Mouse (Mus musculus): ENCODE data around the gene Kirrel2.

Gene Kirrel2

DNA sequence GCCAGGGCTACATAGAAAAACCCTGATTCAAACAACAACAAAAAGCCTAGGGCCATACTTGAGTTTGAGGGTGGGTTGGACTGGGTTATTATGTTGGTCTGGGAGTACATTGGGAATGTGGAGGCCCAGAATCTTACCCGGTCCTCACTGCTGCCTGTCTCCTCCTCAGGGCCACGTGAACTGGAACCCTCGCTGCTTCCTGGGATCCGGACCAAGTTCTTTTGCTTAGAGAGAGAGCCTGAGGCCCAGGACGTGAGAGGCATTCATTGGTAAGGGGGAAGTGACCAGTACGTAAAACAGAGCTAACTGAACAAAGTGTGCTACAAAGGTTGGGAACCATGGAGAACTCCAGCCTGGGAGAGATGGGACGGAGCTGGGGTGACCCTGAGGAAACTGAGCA lies 7.2 kb downstream of the Kirrel2 start:
- no peak for DNase-seq (ENCODE audit: low spot score)

GRCm38 (mm10) chr7:30444971-30445751 lies 12.3 kb downstream of the Kirrel2 start, which contains the start of gene Aplp1:
TSS of gene Aplp1 (minus strand) at chr7:30445535.
- no peak for DNase-seq (ENCODE audit: low spot score)

DNA sequence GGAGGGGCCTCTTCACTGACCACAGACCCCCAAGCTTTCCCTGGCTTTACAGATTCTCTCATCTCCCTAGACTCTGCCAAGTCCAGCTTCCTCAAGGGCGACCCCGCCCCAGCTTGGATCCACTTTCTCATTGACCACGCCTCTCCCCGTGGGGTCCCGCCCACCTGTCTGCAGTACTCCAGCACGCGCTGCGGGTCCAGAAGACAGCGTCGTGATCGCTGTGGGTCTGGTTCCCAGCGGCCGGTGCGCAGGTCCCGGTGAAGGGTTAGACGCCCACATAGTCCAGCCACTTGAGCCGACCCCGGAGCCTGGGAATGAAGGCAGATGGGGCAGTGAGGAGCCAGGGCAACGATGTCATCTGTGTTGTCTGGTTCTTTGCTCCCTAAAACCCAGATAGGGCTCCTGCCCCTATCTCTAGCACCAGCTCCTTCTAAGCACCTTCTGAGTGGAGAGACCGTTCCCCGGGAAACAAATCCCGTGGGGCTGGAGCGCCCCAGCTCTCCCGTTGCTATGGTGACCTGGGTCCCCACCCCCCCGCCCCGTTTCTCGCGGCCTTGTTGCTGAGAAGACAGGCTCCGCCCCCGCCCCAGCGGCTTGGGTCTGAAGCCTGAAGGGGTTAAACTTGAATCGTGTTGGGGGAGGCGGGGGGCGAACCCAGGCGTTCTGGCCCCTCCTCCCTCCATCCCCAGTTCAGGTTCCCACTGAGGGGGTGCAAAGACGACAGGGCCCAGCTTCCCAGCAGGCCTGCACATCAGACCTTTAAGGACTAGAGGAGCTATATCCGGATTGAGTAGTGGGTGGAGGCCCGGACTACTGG lies 13.1 kb downstream of the Kirrel2 start:
- no peak for DNase-seq (ENCODE audit: low spot score)

DNA sequence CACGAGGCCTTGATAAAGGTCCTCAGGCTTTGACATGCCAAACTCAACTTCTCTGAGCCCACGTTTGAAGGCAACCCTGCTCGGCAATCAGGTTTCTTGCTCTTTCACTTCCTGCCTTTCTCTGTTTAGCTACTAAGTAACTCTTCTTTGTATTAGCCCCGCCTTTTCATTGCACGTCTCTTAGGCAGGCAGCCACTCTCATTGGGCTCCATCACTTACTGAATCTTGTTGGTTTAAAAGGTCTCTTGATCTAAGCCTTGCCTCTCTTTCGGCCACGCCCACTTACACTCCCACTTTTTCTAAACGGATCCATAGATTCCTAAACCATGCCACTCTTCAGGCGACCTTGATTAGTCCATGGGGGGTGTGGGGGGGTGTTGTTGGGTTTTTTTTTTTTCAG lies 13.8 kb downstream of the Kirrel2 start:
- DNase-seq (ENCODE audit: low spot score) = no peak

GRCm38 (mm10) chr7:30440697-30441096 lies 16.8 kb downstream of the Kirrel2 start:
- no peak for DNase-seq (ENCODE audit: low spot score)

DNA sequence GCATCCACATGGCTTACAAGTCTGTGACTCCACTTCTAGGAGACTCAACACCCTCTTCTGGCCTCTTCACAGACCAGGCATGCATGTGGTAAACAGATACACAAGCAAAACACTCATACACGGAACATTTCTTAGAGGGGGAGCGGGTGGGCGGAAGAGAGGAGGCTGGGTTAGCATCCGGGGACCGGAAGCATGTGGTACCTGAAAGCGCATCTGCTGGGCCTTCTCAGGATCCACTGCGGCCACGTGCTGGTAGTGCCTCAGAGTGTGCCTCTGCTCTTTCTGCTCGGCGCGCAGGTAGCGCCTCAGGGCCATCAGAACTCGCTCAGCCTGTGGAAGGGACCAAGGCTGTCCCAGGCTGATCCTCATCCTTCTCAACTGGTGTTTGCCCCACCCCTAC lies 17.8 kb downstream of the Kirrel2 start:
- DNase-seq (ENCODE audit: low spot score) = no peak

GRCm38 (mm10) chr7:30436879-30437278 lies 20.6 kb downstream of the Kirrel2 start:
- no peak for DNase-seq (ENCODE audit: low spot score)

- no peak for DNase-seq (ENCODE audit: low spot score)
Measured at GRCm38 (mm10) chr7:30435156-30435555, 22.3 kb downstream of the Kirrel2 start.

GRCm38 (mm10) chr7:30434701-30435100 lies 22.8 kb downstream of the Kirrel2 start:
- DNase-seq (ENCODE audit: low spot score) = no peak

- DNase-seq (ENCODE audit: low spot score) = no peak
Measured at GRCm38 (mm10) chr7:30434238-30434637, 23.3 kb downstream of the Kirrel2 start.

DNA sequence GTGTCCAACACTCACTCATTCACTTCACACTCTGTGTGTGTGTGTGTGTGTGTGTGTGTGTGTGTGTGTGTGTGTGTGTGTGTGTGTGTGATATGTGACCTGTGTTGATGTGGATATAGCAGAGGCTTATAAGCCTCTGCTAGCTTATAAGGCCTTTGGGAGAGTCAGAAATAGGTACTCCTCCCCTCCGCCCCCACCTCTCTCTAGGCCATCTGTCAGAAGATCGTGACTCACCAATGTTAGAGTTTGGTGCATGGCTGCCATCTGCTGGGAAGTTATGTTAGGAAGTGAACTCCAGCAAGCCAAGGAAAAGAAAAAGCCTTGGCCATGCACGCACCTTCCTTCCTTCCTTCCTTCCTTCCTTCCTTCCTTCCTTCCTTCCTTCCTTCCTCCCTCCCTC lies 25.7 kb downstream of the Kirrel2 start:
- DNase-seq (ENCODE audit: low spot score) = no peak

DNA sequence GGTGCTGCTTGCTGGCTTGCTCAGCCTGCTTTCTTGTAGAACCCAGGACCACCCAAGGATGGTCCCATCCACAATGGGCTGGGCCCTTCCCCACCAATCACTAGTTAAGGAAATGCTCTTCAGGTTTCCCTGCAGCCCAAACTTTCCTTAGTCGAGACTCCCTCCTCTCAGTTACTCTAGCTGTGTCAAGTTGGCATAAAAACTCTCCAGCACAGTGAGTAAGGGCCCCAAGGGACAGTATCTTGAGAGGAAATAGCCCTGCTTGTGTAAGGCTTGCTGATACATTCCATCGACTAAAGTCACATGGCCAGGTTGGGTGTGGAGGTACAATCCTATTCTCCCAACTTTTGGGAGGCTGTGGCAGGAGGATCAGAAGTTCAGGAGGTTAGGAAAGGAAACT lies 27.3 kb downstream of the Kirrel2 start:
- DNase-seq (ENCODE audit: low spot score) = no peak

GRCm38 (mm10) chr7:30429327-30429726 lies 28.2 kb downstream of the Kirrel2 start:
- no peak for DNase-seq (ENCODE audit: low spot score)

DNA sequence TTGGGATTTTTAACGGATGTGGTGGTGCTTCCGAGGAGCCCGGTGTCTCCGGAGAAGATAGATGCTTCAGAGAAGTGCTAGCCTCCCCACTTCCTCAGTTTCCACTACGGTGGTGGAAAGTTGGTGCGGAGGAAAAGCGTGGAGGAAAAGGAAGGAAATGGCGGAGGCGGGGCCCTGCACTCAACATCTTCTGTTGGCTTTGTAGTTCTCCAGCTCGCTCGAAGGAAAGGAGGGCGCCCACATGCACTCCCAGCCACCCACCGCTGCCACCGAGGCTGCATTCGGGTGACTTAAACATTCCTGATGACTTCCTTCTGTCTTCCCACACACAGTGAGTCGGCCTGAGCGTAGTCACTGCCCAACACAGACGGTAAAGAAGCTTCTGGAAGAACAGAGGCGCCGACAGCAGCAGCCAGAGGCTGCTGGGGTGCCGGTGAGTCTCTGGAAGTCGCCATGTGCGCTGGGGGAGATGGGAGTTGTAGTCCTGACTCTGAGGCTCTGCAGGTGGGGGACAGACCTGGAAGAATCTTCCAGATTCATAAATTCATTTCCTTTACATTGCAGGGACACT lies 34.3 kb downstream of the Kirrel2 start:
- no peak for DNase-seq (ENCODE audit: low spot score)

- DNase-seq (ENCODE audit: low spot score) = no peak
Measured at GRCm38 (mm10) chr7:30422560-30422959, 34.9 kb downstream of the Kirrel2 start.

- peak; percentile 39 for DNase-seq (ENCODE audit: low spot score)
Measured at GRCm38 (mm10) chr7:30421890-30422435, 35.5 kb downstream of the Kirrel2 start.

DNA sequence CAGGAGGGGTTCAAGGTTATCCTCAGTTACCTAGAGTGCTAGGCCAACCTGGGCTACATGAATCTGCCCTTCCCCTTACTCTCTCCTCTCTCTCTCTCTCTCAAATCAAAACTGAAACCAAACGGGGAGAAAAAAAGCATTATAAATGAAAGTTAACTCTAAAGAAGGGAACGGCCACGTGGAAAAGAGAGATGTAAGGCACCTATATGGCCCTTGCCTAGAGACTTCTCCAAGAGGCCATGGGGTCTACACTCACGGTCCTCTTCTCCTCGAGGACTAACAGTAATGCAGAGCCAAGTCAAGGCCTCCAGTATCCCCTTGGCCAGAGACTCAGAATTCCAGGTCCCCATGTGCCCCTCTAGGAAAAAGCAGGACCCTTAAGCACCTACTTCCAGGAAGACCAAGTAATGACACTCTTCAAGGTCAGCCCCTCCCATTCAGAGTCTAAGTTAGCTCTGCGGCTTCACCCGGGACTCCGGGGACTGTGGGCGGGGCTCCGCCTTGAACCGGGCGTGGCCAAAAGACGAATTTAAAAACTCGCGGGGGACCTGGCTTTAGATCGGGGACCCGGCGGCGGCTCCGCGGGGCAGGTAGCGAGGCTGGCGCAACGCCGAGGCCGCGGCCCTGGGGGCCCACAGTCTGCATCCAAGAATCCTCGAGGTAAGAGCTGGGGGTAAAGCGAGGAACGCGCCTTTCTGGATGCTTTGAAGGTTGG lies 36.2 kb downstream of the Kirrel2 start, which contains the start of gene Nfkbid:
Nfkbid (plus strand) TSS at position 558 of the 715 bp plus-strand sequence.
- no peak for DNase-seq (ENCODE audit: low spot score)

DNA sequence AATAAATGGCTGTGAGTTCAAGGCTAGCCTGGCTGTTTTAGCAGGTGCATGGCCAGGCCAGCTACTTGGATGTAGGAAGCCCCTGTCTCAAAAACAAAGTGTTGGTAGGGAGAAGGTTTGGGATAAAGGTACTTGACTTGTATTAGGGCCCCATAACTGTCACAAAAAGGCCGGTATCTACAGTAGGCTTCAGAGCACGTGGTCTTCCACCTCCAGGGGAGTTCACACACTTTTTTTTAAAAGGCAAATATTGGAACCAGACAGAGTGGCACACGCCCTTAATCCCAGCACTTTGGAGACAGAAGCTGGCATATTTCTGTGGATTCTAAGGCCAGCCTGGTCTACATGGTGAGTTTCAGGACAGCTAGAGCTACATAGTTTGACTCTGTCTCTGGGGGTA lies 36.8 kb downstream of the Kirrel2 start:
- no peak for DNase-seq (ENCODE audit: low spot score)

DNA sequence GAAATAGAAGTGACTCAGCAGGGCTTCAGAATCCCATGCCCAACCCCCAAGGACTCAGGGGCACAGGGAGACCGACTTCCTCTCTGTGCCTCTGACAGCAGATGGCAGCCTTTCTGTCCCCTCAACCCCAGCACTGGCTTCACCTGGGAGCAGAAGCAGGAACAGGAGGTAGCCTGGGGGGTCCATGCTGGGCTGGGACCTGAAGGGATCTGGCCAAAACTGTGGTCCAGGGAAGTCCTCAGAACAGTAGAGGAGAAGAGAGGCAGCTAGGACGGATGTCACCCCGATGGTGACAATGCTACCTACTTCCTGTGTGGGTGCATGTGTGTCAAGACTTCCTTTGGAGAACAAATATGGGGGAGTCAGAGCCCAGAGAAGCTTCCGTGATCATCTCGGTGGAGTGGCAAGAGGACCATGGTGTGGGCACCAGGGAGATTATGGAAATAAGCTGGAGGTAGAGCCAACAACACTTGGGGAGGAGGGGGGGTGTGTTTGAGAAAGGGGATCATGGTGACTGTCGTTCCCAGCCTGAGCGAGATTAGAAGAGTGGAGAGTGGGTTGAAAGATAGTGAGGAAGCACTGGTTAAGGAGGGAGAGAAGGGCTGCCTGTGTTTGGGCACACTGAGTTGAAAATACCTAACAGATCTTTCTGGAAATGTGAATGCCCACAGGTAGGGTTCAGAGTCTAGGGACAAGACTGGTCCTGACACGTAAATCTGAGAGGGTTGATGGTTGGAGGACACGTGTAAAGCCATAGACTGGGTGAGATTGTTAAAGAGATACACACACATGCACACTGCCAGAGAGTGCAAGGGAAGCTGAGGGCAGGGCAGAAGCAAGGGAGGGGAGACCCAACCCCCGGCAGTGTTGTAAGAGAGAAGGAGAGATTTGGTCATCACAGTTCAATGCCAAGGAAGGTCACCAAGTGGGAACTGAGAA lies 37.7 kb downstream of the Kirrel2 start, which contains the start of gene Hcst:
Hcst (minus strand) TSS at position 294 of the 939 bp plus-strand sequence.
- DNase-seq (ENCODE audit: low spot score) = no peak

DNA sequence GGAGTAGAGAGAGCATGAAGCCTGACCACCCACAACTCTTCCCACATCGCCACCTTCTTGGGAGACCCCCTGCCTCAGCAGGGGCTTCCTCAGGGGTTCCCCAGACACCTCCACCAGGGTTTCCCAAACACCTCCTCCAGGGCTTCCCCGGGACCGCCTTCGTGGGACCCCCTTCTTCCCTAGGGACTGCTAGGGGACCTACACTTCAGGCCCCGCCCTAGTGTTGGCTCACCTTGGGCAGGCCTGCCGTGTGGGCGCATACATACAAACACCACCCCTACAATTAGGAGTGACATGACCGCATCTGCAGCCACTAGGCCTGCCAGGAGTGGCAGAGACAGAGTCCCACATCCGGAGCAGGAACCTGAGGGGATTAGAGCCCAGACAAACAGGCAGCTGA lies 39.6 kb downstream of the Kirrel2 start:
- no peak for DNase-seq (ENCODE audit: low spot score)

GRCm38 (mm10) chr7:30413596-30413995 lies 43.9 kb downstream of the Kirrel2 start, which contains the start of gene Tyrobp:
TSS of gene Tyrobp (plus strand) at chr7:30413760.
- DNase-seq (ENCODE audit: low spot score) = no peak
